Mouse (Mus musculus): Measurements from ENCODE around the gene Rapgef4. TPM values are rescaled to one million over a fixed set of nuclear protein-coding genes. Genes with fewer than 3 reads are reported as not detected.

Rapgef4 gene
- total and polyA plus RNA-seq, 3 experiments: 15.3 to 38.9 (median 25.4) TPM

DNA sequence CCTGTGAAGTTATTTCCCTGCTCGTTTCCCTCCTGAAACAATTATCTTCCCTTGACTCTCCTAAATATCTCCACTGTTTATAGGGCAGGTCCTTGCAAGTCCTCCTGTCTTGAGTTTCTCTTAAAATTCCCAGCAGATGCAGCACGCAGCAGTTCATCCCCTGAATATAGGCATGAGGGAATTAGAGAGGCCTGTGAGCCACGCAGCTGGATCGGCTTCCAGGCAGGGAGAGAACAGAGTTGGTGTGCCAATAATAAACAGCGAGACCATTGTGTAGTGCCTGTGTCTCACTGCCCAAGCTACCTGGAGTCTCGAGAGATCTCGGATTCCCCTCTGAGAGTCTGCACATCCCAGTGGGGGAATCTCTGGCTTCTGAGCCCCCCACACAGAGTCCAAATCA lies 259.0 kb downstream of the Rapgef4 start:
- Histone ChIP-seq H3K27me3 (ENCODE audit: control insufficient read depth, insufficient read depth, low read length) (no peaks in the 10 kb centered on the region), H3K27ac (peak overlapping the region; percentile 28), H3K4me3 (no peak overlapping the region), H3K79me2 (replicated peaks; ENCODE audit: control insufficient read depth, insufficient read depth, low read length) (no peaks in the 10 kb centered on the region), H3K4me1 (ENCODE audit: control insufficient read depth, insufficient read depth, low read length) (peaks cover 3% of the 10 kb centered on the region), H3K36me3 (ENCODE audit: control insufficient read depth, insufficient read depth, low read length) (peaks cover 6% of the 10 kb centered on the region; the same call in 1 of the 2 replicates), H3K9ac (ENCODE audit: low read depth, low read length) (no peak overlapping the region)
- no peak for DNase-seq
- WGBS: 59% methylated on average over 7 of the region's 7 CpGs
- intact Hi-C loops (cut with DNase I): loop anchor here (5.0 kb wide), 1 partner anchor 47 kb away; the partner anchor contains the start of gene Map3k20
- TF ChIP-seq POLR2A (IDR thresholded peaks at IDR 0.05; ENCODE audit: insufficient read depth, low read depth, low read length): no peak
- TF ChIP-seq EP300 (IDR thresholded peaks at IDR 0.05; ENCODE audit: insufficient read depth, low read depth, low read length): no peak
- TF ChIP-seq CTCF (IDR thresholded peaks at IDR 0.05): no peak

DNA sequence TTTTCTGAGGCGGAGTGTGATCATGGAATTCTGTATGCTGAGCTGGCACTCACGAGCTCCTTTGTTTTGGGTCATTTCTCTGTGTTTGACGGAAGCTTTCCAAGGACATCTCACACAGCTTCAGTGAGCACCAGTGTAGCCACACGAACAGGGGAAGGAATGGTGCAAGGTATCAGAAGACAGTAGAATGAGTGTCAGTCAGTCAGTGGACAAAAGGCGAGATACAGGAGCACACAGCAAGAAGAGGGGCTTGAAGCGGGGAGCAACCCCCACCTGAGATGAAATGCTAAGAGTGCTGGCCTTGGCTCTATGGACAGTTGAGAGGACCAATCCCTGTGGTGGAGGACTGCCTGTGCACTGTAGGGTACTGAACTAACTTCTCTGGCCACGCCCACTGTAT lies 259.7 kb downstream of the Rapgef4 start:
- TF ChIP-seq POLR2A (IDR thresholded peaks at IDR 0.05; ENCODE audit: insufficient read depth, low read depth, low read length) (no peak), CTCF (IDR thresholded peaks at IDR 0.05) (no peak), EP300 (IDR thresholded peaks at IDR 0.05; ENCODE audit: insufficient read depth, low read depth, low read length) (no peak)
- WGBS: 86% methylated on average over 7 of the region's 7 CpGs
- Histone ChIP-seq H3K36me3 (ENCODE audit: control insufficient read depth, insufficient read depth, low read length) (peaks cover 6% of the 10 kb centered on the region), H3K4me1 (ENCODE audit: control insufficient read depth, insufficient read depth, low read length) (peaks cover 3% of the 10 kb centered on the region), H3K27ac (no peak overlapping the region), H3K4me3 (no peak overlapping the region), H3K79me2 (replicated peaks; ENCODE audit: control insufficient read depth, insufficient read depth, low read length) (no peaks in the 10 kb centered on the region), H3K9ac (ENCODE audit: low read depth, low read length) (no peak overlapping the region), H3K27me3 (ENCODE audit: control insufficient read depth, insufficient read depth, low read length) (no peaks in the 10 kb centered on the region)
- intact Hi-C loops (cut with DNase I): no loop called here
- no peak for DNase-seq

DNA sequence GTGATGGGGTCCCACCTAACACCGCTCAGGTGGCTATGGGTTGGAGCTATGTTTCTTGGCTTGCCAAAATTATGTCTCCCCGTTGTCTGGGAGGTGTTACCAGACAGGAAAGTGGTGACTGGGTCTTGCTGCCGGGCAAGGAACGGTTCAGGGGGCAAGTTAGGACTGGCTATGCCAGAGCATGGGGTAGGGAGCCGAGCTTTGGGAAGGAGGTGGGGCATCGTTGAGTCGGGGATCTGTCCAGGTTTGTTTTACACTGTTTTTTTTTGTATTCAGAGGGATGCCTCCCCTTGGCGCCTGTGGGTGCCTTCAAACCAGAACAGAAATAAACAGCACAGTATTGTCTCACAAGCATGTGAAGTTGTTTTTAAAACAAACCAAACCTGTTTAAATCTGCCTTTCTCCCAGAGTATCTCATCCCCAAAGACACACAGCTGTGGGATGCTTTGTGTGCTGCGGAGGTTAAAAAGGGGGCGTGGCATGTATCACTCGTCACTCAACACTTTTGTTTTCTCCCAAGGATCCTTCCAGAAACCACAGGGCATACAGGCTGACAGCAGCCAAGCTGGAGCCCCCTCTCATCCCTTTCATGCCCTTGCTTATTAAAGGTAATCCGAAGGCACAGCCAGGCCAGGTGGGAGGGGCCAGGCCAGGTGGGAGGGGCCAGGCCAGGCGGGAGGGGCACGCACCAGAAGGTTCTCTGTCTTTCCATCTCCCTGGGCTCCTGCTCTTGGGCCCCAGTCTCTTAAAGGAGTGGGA lies 260.9 kb downstream of the Rapgef4 start:
- H3K36me3 ChIP-seq (ENCODE audit: control insufficient read depth, insufficient read depth, low read length): peaks cover 6% of the 10 kb centered on the region
- peak overlapping the region; percentile 83 for H3K27ac ChIP-seq
- intact Hi-C loops (cut with DNase I): no loop called here
- H3K4me1 ChIP-seq (ENCODE audit: control insufficient read depth, insufficient read depth, low read length): no peaks in the 10 kb centered on the region
- no peaks in the 10 kb centered on the region for H3K79me2 ChIP-seq (replicated peaks; ENCODE audit: control insufficient read depth, insufficient read depth, low read length)
- no peak for TF ChIP-seq CTCF (IDR thresholded peaks at IDR 0.05)
- no peak for TF ChIP-seq POLR2A (IDR thresholded peaks at IDR 0.05; ENCODE audit: insufficient read depth, low read depth, low read length)
- no peak for TF ChIP-seq EP300 (IDR thresholded peaks at IDR 0.05; ENCODE audit: insufficient read depth, low read depth, low read length)
- WGBS: 47% methylated on average over 14 of the region's 14 CpGs
- H3K4me3 ChIP-seq: no peak overlapping the region
- peak; percentile 47 to 48 for DNase-seq
- no peaks in the 10 kb centered on the region for H3K27me3 ChIP-seq (ENCODE audit: control insufficient read depth, insufficient read depth, low read length)
- peak overlapping the region; percentile 36 for H3K9ac ChIP-seq (ENCODE audit: low read depth, low read length)

DNA sequence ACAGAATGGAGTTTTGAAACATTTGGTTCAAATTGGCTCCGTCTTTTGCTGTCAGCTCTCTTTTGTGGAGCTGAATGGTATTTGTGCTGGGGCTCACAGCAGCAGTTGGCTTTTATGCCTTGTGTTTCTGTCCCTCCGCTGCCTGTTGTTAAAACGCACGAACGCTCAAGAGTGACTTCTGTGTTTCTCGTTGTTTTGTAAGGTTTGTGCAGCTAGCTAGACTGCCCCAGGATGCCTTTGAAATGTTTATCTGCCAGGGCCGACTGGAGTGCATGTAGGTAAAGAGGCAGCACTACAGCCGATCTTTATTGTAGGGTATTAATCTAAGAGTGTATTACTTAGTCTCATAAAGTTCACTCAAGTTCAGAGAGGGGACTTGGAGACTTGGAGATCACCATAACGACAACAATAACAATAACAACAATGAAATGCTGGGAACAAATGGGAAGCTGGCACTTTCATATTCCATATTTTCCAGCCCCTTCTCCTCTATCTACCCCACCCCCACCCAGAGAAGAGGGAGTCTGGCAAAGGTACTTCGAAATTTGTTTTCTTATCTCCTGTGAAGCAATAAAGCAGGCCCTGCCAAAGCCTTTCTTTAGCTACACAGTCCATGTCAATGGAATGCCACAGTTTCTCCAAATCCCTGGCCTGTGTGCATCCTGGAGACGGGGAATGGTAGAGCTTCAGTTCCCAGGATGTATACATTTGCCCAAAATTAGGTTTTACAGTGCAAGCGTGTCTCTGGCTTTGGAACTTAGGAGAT lies 262.1 kb downstream of the Rapgef4 start:
- 0 out of 2 replicates have a peak overlapping the region, but pooled peaks have one; percentile 1 for H3K4me3 ChIP-seq
- H3K27ac ChIP-seq: peak overlapping the region; percentile 83
- no peak for TF ChIP-seq EP300 (IDR thresholded peaks at IDR 0.05; ENCODE audit: insufficient read depth, low read depth, low read length)
- peaks cover 6% of the 10 kb centered on the region for H3K36me3 ChIP-seq (ENCODE audit: control insufficient read depth, insufficient read depth, low read length)
- H3K27me3 ChIP-seq (ENCODE audit: control insufficient read depth, insufficient read depth, low read length): no peaks in the 10 kb centered on the region
- H3K9ac ChIP-seq (ENCODE audit: low read depth, low read length): peak overlapping the region; percentile 15
- intact Hi-C loops (cut with DNase I): no loop called here
- H3K79me2 ChIP-seq (replicated peaks; ENCODE audit: control insufficient read depth, insufficient read depth, low read length): no peaks in the 10 kb centered on the region
- WGBS: 49% methylated on average over 12 of the region's 12 CpGs
- DNase-seq: peak in 1 of 2 experiments; percentile 51
- H3K4me1 ChIP-seq (ENCODE audit: control insufficient read depth, insufficient read depth, low read length): no peaks in the 10 kb centered on the region

DNA sequence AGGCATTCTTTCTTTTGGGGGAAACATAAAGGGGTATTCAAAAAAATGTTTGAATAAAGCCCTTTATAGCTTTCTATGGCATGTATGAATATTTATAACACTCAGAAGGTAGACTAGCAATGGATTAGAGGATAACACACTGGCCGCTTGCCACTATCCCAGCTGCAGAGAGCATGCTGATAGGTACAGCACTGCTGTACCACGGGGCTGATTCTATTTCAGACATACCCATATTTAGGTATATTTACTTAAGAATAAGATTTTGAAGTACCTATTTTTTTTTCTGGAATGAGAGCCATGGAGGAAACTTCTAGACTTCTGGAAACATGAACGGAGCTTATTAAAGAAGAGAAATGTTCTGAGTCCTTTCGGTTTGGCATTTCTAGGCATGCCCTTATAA lies 264.6 kb downstream of the Rapgef4 start:
- Histone ChIP-seq H3K27me3 (ENCODE audit: control insufficient read depth, insufficient read depth, low read length) (no peaks in the 10 kb centered on the region), H3K4me3 (no peak overlapping the region), H3K79me2 (replicated peaks; ENCODE audit: control insufficient read depth, insufficient read depth, low read length) (no peaks in the 10 kb centered on the region), H3K36me3 (ENCODE audit: control insufficient read depth, insufficient read depth, low read length) (peaks cover 6% of the 10 kb centered on the region), H3K4me1 (ENCODE audit: control insufficient read depth, insufficient read depth, low read length) (no peaks in the 10 kb centered on the region), H3K27ac (peak overlapping the region; percentile 36), H3K9ac (ENCODE audit: low read depth, low read length) (no peak overlapping the region)
- whole genome bisulfite sequencing: 72% methylated on average over 4 of the region's 4 CpGs
- no peak for TF ChIP-seq EP300 (IDR thresholded peaks at IDR 0.05; ENCODE audit: insufficient read depth, low read depth, low read length)
- intact Hi-C loops (cut with DNase I): no loop called here
- DNase-seq: no peak

DNA sequence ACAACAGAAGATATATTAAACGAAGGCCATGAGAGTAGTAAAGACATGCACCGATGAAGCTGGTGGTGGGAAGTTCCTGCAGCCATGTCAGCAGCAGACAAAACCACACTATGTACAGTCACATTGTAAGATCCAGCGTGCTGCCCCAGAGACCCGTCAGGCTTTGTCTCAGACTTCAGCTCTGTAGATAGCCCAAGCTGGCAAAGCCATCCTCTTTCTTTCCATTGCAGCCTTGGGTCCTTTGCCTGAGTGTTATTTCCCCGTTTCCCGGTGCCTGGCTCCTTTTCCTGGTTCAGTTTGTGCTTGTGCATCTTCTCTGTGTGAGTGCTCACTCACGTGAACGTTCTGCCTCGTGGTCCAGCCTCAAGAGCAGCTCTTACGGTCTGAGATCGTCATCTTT lies 265.3 kb downstream of the Rapgef4 start:
- intact Hi-C loops (cut with DNase I): no loop called here

More for the DNA sequence above, 265.3 kb downstream of the Rapgef4 start:
- no peaks in the 10 kb centered on the region for H3K4me1 ChIP-seq (ENCODE audit: control insufficient read depth, insufficient read depth, low read length)
- H3K36me3 ChIP-seq (ENCODE audit: control insufficient read depth, insufficient read depth, low read length): peaks cover 6% of the 10 kb centered on the region
- H3K9ac ChIP-seq (ENCODE audit: low read depth, low read length): no peak overlapping the region
- no peak overlapping the region for H3K27ac ChIP-seq
- WGBS: 88% methylated on average over 11 of the region's 11 CpGs
- H3K4me3 ChIP-seq: no peak overlapping the region
- no peaks in the 10 kb centered on the region for H3K79me2 ChIP-seq (replicated peaks; ENCODE audit: control insufficient read depth, insufficient read depth, low read length)
- no peak for DNase-seq
- no peak for TF ChIP-seq CTCF (IDR thresholded peaks at IDR 0.05)
- no peaks in the 10 kb centered on the region for H3K27me3 ChIP-seq (ENCODE audit: control insufficient read depth, insufficient read depth, low read length)

All from heart, adult 2 months (tissue).